Mouse (Mus musculus): ENCODE measurements around the gene Gm7138. TPM values are rescaled to one million over a fixed set of nuclear protein-coding genes. Genes with fewer than 3 reads are reported as not detected.
"Not testable (repeated sequence)": the region's sequence is repeated elsewhere in the genome, so short reads cannot be mapped to it uniquely, and the experiment has no call there.

Gene Gm7138
- total RNA-seq (2021): not detected
- long read RNA-seq, experiment 1: 0 reads
- long read RNA-seq, experiment 2: 0 reads

DNA sequence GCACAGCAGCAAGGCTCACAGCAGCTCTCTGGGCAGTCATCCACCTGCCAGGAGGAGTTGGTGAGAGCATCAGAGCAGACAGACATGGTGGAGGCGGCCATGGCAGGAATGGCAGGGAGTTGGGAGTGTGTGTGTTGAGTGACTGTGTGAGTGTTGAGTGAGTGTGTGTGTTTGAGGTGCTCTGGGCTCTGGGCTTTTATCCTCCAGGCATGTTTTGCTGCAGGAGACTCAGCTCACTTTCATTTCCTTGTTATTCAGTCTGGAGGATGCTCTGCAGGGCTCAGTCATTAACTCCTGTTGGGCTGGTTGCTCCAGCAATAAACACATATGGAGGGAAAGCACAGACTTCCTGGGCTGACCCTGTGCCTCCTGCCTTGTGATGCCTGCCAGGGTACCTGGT is at the start of gene Gm7138:
Gm7138 (minus strand) TSS at position 101 of the 400 bp plus-strand sequence.
- DNase-seq (ENCODE audit: low spot score): not testable (repeated sequence)

DNA sequence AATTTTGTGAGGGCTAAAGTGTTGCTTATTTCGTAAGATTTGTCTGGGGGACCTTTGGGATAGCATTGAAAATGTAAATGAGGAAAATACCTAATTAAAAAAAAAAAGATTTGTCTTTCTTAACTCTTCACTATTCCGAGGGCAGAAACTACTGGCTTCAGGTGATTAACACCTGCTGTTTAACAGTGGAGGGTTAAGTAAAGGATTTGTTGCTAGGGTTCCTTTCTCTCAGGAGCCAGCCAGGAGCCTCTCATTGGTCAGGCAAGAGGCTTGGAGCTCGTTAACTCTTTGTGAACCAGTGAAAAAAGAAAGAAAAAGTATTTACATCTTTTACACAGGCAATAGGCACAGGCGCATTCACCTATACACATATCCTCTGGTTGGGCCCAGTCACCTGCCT is 42.5 kb upstream of the Gm7138 start:
- no peak for DNase-seq (ENCODE audit: low spot score)

DNA sequence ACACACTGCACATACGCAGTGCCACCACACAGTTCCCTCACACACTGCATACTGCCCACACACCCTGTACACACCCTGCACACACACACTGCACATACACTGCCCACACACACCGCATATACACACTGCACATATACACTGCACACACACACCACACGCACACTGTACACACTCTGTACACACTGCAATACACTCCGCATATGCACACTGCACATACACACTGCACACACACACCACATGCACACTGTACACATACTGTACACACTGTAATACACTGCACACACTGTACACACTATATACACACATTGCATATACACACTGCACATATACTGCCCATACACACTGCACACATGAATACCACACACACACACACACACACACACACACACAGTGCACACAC is 41.8 kb upstream of the Gm7138 start:
- no peak for DNase-seq (ENCODE audit: low spot score)

DNA sequence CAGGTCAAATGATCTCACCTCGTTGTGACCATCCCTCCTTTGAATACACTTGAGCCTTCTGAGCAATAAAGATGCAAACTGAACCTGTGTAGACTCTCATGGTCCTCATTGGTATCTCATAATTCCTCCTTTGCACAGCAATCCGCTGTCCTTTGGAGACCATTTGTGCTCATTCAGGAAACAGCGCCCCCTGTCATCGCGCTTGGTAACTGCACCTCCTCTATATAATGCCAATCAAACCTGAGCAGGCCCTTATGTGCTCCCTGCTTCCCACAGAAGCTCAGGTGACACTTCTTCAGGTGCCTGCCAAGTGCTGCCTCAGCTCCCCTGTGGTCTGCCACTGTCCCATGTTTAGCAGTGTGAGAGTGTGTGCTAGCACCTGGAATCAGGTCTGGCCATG is 38.8 kb upstream of the Gm7138 start:
- DNase-seq (ENCODE audit: low spot score): no peak

DNA sequence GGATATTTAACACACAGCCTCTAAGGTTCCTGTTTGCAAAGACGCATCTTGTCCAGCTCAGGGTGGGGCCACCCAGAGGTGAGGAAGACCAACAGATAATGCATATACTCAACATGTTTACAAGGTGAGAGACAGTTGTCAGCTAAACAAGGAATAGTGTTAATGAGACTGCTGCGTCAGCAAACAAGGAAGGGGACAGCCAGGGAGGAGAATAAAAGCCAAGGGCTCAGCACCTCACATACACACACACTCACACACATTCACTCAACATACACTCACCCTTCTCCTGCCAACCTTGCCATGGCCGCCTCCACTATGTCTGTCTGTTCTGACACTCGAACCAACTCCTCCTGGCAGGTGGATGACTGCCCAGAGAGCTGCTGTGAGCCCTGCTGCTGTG is 37.6 kb upstream of the Gm7138 start, which contains the start of gene Gm2696:
Gm2696 (plus strand) TSS at position 301 of the 400 bp plus-strand sequence.
- no peak for DNase-seq (ENCODE audit: low spot score)

DNA sequence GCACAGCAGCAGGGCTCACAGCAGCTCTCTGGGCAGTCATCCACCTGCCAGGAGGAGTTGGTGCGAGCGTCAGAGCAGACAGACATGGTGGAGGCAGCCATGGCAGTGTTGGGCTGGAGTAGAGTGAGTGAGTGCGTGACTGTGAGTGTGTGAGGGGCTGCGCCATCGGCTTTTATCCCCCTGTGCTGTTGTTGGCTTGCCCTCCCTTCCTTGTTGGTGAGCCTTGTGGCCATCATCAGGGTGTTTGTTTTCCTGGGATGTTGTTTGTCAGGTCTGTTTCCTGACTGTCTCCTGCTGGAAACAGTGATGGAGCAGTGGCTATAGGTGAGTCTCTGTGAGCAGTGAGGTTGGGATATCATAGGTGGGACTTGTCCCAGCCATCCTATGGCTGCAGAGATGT is 35.0 kb upstream of the Gm7138 start, which contains the start of gene Gm9507:
Gm9507 (minus strand) TSS at position 101 of the 400 bp plus-strand sequence.
- no peak for DNase-seq (ENCODE audit: low spot score)

DNA sequence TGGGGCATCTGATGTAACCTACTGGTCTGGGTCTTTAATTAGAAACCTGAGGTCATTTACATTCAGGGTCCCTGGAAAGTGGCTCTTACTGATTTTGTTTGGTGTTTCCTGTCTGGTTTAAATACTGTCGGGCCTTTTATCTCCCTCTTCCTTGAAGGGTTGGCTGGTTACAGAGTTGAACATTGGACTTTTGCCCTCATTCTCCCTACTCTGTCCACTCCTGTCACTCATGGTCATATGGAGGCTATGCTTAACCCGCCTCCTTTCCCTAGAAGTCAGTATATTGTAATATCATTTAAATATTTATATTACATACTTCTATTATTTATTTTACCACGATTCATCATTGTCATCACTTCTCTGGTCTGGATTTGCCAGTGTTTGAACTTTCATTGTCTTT is 27.4 kb upstream of the Gm7138 start:
- DNase-seq (ENCODE audit: low spot score): no peak

DNA sequence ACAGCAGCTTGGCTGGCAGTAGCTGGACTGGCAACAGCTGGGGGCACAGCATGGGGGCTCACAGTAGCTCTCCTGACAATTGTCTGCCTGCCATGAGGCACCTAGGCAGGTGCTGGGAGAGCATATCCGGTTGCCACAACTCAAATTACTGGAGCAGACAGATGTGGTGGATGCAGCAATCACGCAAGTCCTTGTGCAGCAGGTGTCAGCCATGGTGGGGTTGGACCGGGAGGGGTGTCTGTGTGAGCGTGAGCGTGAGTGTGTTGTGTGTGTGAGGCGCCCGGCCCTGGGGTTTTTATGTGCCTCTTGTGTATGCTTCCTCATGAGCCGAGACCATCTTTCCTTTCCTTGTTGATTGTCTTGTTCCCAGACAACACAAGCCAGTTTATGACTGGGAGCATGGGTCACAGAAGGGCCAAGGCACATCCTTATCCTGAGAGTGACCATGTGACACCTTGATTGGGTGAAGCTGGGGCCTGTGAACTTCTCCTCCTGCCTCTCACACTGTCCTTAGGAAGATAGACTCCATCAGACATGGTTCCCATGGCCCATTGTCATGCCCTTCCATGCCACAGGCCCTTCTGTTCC is 22.3 kb upstream of the Gm7138 start, which contains the start of gene Gm19668:
Gm19668 (minus strand) TSS at position 213 of the 588 bp plus-strand sequence.
- DNase-seq (ENCODE audit: low spot score): no peak

DNA sequence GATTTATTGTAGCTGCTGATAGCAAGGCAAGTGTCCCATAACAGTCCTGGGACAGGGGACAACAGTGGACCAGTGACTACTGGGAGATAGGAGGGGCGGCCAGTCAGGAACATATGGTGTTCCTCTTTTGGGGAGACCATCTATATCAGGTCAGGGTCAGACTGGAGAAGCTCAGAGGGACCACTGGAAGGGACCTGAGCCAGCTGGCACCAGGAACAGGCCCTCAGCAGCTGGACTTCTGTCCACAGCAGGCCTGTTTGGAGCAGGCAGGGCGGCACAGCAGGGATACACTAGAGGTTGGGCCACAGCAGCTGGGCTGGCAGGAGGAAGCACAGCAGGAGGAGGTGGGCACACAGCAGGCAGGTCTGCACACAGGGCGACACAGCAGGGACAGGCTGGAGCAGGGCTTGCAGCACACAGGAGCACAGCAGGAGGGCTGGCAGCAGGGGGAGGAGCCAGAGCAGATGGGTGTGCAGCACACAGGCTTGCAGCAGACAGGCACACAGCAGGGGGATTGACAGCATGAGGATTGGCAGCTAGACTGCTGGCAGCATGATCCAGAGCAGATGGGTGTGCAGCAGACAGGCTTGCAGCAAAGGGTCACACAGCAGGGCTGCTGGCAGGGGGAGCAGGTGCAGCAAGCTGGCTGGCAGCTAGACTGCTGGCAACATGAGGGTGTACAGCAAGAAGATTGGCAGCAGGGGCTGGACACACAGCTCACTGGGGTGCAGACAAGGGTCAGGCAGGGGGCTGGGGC is 21.6 kb upstream of the Gm7138 start:
- not testable (repeated sequence) for DNase-seq (ENCODE audit: low spot score)

DNA sequence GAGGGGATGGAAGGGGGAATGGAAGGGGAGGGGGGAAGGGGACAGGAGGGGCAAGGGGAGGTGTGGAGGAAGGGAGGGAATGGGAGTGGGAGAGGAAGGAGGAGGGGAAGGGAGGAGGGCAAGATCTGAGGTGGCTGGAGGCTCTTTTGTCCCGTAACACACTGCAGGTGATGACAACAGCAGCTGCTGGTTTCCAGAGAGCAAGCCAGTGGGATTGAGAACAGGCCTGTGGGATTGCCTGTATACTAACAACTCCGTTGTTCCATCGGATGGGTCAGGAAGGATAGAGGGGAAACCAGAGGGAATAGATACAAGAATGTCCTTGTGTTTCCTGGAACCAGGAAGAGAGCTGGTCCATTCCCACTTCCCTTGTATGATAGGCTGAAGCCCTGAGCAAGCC is 20.9 kb upstream of the Gm7138 start:
- no peak for DNase-seq (ENCODE audit: low spot score)

DNA sequence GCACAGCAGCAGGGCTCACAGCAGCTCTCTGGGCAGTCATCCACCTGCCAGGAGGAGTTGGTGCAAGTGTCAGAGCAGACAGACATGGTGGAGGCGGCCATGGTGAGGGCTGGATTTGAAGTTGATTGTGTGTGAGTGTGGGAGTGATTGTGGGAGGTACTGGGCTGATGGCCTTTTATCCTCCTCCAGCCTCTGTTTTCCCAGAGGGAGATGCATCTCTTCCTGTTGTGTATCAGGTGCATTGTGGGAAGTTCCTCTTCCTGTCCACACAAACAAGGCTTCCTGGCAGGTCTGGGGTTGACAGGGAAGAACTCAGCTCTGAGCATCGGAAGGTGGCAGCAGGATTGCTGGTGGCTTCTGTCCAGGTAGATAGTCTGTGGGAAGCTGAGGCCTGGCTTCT is 18.2 kb upstream of the Gm7138 start, which contains the start of gene Gm9639:
Gm9639 (minus strand) TSS at position 101 of the 400 bp plus-strand sequence.
- DNase-seq (ENCODE audit: low spot score): no peak

DNA sequence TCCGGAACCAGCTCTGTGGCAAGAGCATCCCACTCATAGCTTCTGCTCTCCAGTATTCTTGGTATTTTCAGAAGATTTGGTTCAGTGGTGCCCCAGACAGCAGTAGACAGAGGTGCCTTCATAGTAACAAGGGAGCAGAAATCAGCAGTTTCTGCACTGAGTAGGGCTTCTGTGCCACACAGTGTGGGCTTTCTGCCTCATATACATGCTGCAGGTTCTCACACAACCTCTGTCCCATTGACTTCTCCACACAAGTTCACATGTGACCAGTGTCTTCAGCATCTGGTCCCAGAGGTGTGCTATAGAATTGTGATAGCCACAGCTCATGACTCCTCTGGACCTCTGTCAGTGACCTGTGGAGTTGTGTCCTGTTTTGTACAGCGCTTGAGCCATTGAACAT is 11.9 kb upstream of the Gm7138 start:
- no peak for DNase-seq (ENCODE audit: low spot score)

DNA sequence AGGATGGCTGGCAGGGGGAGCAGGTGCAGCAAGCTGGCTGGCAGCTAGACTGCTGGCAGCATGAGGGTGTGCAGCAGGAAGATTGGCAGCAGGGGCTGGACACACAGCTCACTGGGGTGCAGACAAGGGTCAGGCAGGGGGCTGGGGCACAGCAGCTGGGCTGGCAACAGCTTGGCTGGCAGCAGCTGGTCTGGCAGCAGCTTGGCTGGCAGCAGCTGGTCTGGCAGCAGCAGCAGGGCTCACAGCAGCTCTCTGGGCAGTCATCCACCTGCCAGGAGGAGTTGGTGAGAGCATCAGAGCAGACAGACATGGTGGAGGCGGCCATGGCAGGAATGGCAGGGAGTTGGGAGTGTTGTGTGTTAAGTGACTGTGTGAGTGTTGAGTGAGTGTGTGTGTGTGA is 11.1 kb upstream of the Gm7138 start, which contains the start of gene Gm7137:
Gm7137 (minus strand) TSS at position 325 of the 400 bp plus-strand sequence.
- DNase-seq (ENCODE audit: low spot score): not testable (repeated sequence)

DNA sequence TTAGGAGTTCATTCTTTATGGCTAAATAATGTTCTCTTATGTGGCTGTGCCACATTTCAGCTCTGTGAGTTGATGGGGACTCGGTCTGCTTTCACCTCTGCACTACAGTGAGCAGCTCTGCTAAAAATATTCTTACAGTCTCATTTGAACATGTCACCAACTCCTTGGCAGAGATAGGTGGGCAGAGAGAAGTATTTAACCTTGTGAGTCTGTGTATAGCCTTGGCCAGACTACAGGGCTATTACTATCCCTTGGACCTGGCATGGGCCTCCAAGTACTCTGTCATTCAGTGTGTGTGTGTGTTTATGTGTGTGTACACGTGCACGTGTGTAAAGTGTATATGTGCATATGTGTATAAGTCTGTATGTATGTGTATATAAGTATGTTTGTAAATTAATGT is 6.7 kb upstream of the Gm7138 start:
- DNase-seq (ENCODE audit: low spot score): not testable (repeated sequence)

DNA sequence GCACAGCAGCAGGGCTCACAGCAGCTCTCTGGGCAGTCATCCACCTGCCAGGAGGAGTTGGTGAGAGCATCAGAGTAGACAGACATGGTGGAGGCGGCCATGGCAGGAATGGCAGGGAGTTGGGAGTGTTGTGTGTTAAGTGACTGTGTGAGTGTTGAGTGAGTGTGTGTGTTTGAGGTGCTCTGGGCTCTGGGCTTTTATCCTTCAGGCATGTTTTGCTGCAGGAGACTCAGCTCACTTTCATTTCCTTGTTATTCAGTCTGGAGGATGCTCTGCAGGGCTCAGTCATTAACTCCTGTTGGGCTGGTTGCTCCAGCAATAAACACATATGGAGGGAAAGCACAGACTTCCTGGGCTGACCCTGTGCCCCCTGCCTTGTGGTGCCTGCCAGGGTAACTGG is 5.7 kb upstream of the Gm7138 start, which contains the start of gene Gm3250:
Gm3250 (minus strand) TSS at position 101 of the 400 bp plus-strand sequence.
- not testable (repeated sequence) for DNase-seq (ENCODE audit: low spot score)

DNA sequence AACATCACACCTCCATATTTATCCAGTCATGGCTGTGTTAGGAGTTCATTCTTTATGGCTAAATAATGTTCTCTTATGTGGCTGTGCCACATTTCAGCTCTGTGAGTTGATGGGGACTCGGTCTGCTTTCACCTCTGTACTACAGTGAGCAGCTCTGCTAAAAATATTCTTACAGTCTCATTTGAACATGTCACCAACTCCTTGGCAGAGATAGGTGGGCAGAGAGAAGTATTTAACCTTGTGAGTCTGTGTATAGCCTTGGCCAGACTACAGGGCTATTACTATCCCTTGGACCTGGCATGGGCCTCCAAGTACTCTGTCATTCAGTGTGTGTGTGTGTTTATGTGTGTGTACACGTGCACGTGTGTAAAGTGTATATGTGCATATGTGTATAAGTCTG is 4.6 kb downstream of the Gm7138 start:
- DNase-seq (ENCODE audit: low spot score): not testable (repeated sequence)

DNA sequence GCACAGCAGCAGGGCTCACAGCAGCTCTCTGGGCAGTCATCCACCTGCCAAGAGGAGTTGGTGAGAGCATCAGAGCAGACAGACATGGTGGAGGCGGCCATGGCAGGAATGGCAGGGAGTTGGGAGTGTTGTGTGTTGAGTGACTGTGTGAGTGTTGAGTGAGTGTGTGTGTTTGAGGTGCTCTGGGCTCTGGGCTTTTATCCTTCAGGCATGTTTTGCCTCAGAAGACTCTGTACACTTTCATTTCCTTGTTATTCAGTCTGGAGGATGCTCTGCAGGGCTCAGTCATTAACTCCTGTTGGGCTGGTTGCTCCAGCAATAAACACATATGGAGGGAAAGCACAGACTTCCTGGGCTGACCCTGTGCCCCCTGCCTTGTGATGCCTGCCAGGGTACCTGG is 5.5 kb downstream of the Gm7138 start, which contains the start of gene Gm3238:
Gm3238 (minus strand) TSS at position 101 of the 400 bp plus-strand sequence.
- not testable (repeated sequence) for DNase-seq (ENCODE audit: low spot score)

DNA sequence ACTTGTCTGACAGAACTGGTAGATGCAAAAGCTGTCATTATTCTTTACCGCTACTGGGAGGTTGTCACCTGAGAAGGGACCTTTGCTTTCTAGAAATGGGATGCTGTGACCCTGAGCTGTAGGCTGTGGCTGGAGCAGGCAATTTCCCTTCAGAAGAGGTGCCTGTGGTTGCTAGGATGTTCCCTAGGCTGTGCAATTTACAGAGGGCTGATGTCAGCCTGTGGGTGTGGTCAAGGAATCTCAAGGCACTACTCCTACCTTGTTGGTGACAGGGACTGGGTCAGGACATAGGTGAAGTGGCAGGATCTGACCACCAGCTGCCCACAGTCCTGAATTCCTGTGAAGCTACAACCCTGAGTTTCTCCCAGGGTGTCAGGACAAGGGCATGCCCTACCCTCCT is 7.0 kb downstream of the Gm7138 start:
- no peak for DNase-seq (ENCODE audit: low spot score)

DNA sequence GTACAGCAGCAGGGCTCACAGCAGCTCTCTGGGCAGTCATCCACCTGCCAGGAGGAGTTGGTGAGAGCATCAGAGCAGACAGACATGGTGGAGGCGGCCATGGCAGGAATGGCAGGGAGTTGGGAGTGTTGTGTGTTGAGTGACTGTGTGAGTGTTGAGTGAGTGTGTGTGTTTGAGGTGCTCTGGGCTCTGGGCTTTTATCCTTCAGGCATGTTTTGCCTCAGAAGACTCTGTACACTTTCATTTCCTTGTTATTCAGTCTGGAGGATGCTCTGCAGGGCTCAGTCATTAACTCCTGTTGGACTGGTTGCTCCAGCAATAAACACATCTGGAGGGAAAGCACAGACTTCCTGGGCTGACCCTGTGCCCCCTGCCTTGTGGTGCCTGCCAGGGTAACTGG is 17.2 kb downstream of the Gm7138 start, which contains the start of gene Gm3233:
Gm3233 (minus strand) TSS at position 101 of the 400 bp plus-strand sequence.
- not testable (repeated sequence) for DNase-seq (ENCODE audit: low spot score)

DNA sequence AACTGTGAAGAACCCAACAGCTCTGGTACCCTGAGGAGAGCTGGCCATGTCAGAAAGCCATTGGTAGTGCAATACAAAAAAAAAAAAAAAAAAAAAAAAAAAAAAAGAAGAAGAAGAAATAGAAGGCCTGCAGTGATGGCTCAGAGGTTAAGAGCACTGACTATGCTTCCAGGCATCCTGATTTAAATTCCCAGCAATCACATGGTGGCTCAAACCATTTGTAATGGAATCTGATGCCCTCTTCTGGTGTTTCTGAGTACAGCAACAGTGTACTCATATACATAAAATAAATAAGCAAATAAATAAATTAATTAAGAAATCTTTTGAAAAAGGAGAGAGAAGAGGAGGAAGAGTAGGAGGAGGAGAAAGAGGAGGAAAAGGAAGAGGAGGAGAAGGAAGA is 23.3 kb downstream of the Gm7138 start:
- DNase-seq (ENCODE audit: low spot score): no peak

DNA sequence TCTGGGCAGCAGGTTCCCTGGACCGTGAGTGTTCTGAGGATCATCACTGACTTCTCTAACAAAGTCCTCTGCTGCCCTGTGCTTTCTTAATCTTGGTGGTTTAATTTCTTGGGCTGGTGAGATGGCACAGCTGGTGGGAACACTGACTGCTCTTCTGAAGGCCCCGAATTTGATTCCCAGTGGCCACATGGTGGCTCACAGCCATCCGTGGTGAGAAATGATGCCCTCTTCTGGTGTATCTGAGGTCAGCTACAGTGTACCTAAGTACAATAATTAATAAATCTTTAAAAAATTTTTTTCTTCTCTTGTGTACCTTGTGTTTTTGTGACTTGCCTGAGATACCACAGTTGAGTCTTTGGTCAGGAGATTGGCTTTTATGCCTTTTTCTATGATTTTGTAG is 24.4 kb downstream of the Gm7138 start:
- DNase-seq (ENCODE audit: low spot score): not testable (repeated sequence)

DNA sequence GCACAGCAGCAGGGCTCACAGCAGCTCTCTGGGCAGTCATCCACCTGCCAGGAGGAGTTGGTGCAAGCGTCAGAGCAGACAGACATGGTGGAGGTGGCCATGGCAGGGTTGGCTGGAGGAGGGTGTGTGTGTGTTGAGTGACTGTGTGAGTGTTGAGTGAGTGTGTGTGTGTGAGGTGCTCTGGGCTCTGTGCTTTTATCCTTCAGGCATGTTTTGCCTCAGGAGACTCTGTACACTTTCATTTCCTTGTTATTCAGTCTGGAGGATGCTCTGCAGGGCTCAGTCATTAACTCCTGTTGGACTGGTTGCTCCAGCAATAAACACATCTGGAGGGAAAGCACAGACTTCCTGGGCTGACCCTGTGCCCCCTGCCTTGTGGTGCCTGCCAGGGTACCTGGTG is 25.5 kb downstream of the Gm7138 start, which contains the start of gene Gm9736:
Gm9736 (minus strand) TSS at position 101 of the 400 bp plus-strand sequence.
- DNase-seq (ENCODE audit: low spot score): not testable (repeated sequence)

Measured in gastrocnemius, adult 18-20 months (tissue).